Mouse (Mus musculus) left cerebral cortex, adult 2 months (tissue): ENCODE results near the gene Sebox. TPM values are rescaled to one million over a fixed set of nuclear protein-coding genes. Genes with fewer than 3 reads are reported as not detected.
"Not testable (repeated sequence)": the region's sequence is repeated elsewhere in the genome, so short reads cannot be mapped to it uniquely, and the experiment has no call there.

Source experiments
- DNase-seq, 2 experiments: peaks; one replicate each; pipeline ENCODE4 v3.0.0; 2021 to 2022; ENCODE audit warnings: low spot score in 2 of 2, mixed read lengths in 1 of 2; ENCODE audit errors: extremely low spot score in 1 of 2
- H3K27ac ChIP-seq: fragments of 200-600 bp; 2 replicates; pipeline ENCODE4 v1.8.1; 2022
- H3K4me3 ChIP-seq: fragments of 200-600 bp; 2 replicates; pipeline ENCODE4 v1.8.1; 2022
- CTCF ChIP-seq: fragments of 200-600 bp; IDR thresholded peaks from 2 replicates; pipeline ENCODE4 v1.8.1; 2022; ENCODE audit warnings: antibody characterized with exemption, mild to moderate bottlenecking, moderate library complexity
- intact Hi-C: fragments of 180-260 bp; cut with DNase I; formaldehyde crosslinking; loops from one replicate; pipeline ENCODE4 v1.15.1; 2025
- total RNA-seq, 2 experiments: library from RNA; stranded (reverse); gene quantifications; 2 replicates each; pipeline ENCODE4 v1.2.3; 2021

Gene Sebox
- total RNA-seq, 2 experiments from 2014 or later, result 0.79 to 1.0 TPM

- TF ChIP-seq CTCF, result no peak
- DNase-seq, result no peak
- Histone ChIP-seq H3K27ac (peak overlapping the region; percentile 53), H3K4me3 (no peak overlapping the region)
- intact Hi-C loops, result no loop called here
Measured at GRCm38 (mm10) chr11:78523241-78523955, 20.2 kb downstream of the Sebox start.

DNA sequence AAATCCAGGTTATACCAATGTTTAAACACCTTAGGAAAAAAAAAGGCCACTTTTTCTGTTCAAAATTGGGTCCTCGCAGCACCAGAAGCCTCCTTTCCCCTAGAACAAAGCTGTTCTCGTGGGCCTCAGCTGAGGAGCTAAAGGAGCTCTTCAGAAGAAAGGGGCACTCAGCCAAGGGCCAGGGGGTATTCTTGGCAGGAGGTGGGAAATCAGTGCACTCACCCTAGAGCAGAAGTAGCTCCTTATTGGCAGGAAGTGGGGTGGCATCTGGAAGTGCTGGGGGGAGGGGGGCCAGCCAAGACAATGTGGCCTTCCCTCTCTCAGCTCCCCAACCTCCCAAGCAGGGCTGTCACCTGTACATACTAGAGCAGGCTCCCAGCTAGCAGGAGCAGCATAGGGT lies 21.6 kb downstream of the Sebox start:
- TF ChIP-seq CTCF, result no peak
- no peak for DNase-seq
- Histone ChIP-seq H3K27ac (no peak overlapping the region; the same call in 1 of the 2 replicates), H3K4me3 (no peak overlapping the region)
- intact Hi-C loops, result no loop called here

DNA sequence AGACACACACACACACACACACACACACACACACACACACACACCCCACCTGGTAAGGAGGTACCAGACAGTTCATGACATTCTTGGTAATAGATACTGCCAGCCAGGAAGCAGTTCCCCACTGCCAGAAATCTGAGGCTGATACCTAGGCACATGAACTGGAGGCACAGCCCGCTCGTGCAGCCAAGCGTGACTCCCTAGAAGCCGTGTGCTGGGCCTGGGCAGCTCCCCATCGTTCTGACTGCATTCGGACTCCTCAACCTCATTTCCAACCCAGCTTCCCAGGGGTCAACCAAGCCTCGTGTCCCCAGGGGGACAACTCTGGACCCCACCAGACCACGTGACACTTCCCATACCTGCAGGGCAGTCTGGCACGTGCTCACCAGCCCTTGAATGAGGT lies 25.5 kb downstream of the Sebox start:
- intact Hi-C loops, result no loop called here
- DNase-seq, result no peak
- TF ChIP-seq CTCF, result no peak

DNA sequence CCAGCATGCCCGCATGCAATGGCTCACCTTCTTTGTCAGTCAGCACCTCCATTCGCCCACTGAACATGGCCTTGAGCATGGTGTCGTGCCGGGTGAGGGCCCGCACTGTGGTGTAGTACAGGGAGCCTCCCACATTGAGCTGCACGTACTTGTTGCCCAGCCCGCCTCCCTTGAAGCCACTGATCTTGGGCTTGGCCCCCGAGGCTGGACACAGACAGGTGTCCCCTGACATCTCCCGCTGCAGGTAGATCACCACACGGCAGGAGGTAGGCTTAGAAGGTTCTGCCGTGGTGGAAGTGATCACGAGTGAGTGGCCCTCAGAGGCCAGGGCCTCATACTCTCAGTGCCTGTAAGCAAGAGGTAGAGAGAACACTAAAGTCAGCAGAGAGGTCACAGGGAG lies 26.8 kb downstream of the Sebox start:
- intact Hi-C loops, result no loop called here
- Histone ChIP-seq H3K27ac (0 out of 2 replicates have a peak overlapping the region, but pooled peaks have one; percentile 15), H3K4me3 (no peak overlapping the region)
- TF ChIP-seq CTCF, result no peak
- no peak for DNase-seq

More for the DNA sequence above, 25.5 kb downstream of the Sebox start:
- Histone ChIP-seq H3K4me3 (no peak overlapping the region), H3K27ac (no peak overlapping the region)

GRCm38 (mm10) chr11:78531046-78531445 lies 27.8 kb downstream of the Sebox start:
- intact Hi-C loops, result no loop called here
- no peak for TF ChIP-seq CTCF
- DNase-seq, result no peak
- Histone ChIP-seq H3K4me3 (no peak overlapping the region), H3K27ac (no peak overlapping the region)

DNA sequence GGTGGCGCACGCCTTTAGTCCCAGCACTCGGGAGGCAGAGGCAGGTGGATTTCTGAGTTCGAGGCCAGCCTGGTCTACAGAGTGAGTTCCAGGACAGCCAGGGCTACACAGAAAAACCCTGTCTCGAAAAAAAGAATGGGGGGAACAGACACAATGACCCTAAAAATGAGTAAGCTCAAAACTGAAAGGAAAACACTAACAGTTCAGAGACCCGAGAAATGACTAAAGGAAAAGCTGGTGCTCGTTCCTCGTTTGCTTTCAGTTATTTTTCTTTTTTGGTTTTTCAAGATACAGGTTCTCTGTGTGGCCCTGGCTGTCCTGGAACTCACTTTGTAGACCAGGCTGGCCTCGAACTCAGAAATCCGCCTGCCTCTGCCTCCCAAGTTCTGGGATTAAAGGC lies 28.3 kb downstream of the Sebox start:
- intact Hi-C loops, DNase-seq, H3K27ac ChIP-seq, H3K4me3 ChIP-seq: not testable (repeated sequence)

- DNase-seq, result no peak
- H3K27ac ChIP-seq, result no peak overlapping the region; the same call in 1 of the 2 replicates
- H3K4me3 ChIP-seq, result peak overlapping the region; percentile 96; the same call in 1 of the 2 replicates
- intact Hi-C loops, result no loop called here
- no peak; the same call in none of the 2 replicates for TF ChIP-seq CTCF
Measured at GRCm38 (mm10) chr11:78534516-78534915, 31.3 kb downstream of the Sebox start.

- H3K4me3 ChIP-seq, result peak overlapping the region; percentile 96
- intact Hi-C loops, result loop anchor here (2.0 kb wide), 1 partner anchor 23 kb away; the partner anchor contains the start of genes Poldip2 and Tmem199
- TF ChIP-seq CTCF, result no peak
- DNase-seq, result no peak
- H3K27ac ChIP-seq, result peak overlapping the region; percentile 84
Measured at GRCm38 (mm10) chr11:78535376-78536079, 32.3 kb downstream of the Sebox start.

DNA sequence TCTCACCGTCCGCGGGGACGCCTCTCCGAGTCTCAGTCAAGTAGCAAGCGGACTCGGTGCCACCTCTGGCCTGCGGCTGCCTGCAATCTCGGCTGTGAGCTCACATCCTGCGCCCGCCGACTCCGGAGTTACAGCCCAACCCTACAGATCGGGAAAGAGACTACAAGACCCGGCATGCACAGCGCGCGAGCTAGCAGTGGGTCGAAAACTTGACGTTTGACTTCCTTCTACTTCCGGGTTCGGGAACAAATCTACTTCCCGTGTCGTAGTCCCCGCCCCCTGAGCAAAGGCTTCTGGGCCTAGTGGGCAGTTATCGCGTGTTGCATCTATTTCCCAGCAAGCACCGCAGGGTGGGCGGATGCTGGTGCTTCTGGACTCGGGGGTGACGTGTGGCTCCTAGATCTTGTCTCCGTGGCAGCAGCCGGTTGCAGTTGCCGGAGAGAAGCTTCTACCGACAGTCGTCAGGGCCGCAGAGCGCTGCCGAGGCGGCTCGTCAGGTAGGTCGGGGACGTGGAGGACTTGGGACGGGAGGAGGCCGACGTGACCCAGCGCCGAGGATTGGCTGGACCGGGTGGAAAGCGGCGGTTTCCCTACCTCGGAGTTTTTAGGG lies 32.9 kb downstream of the Sebox start, which contains the start of the genes Tnfaip1 and Ift20:
Tnfaip1 (minus strand) TSS at position 253 of the 610 bp plus-strand sequence.
Ift20 (plus strand) TSS at position 282 of the 610 bp plus-strand sequence.
- intact Hi-C loops, result loop anchor here (2.0 kb wide), 1 partner anchor 23 kb away; the partner anchor contains the start of genes Poldip2 and Tmem199
- peak within 1 kb of the TSS; percentile 93 for H3K27ac ChIP-seq
- DNase-seq, result peak; percentile 95 to 97

GRCm38 (mm10) chr11:78536690-78537084 lies 33.4 kb downstream of the Sebox start:
- intact Hi-C loops, result loop anchor here (2.0 kb wide), 1 partner anchor 24 kb away; the partner anchor contains the start of genes Poldip2 and Tmem199

More for the DNA sequence above, 32.9 kb downstream of the Sebox start, which contains the start of the genes Tnfaip1 and Ift20:
- TF ChIP-seq CTCF, result no peak; the same call in 1 of the 2 replicates
- H3K4me3 ChIP-seq, result peak within 1 kb of the TSS; percentile 96

DNA sequence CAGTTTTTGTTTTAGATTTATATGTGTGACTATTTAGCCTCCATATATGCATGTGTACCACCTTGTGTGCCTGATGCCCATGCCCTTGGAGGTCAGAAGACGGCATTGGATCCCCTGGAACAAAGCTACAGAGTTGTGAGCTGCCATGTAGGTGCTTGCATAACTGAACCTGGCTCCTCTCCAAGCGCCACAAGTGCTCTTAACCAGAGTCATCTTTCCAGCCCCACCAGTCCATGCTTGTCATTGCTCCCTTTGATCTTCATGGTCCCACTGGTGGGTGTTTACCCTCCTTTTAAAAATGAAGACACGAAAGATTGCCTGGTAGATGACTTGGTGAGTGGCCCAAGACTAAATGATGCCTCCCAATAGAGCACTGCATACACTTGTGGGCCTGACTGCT lies 37.1 kb downstream of the Sebox start:
- intact Hi-C loops, result no loop called here
- Histone ChIP-seq H3K27ac (no peak overlapping the region), H3K4me3 (no peak overlapping the region)
- no peak for DNase-seq
- no peak for TF ChIP-seq CTCF

More at GRCm38 (mm10) chr11:78536690-78537084, 33.4 kb downstream of the Sebox start:
- no peak for TF ChIP-seq CTCF
- peak overlapping the region; percentile 96 for H3K4me3 ChIP-seq
- no peak for DNase-seq
- H3K27ac ChIP-seq, result peak overlapping the region; percentile 93
